Mouse (Mus musculus) lung, adult 2 months (tissue): ENCODE results near the gene Klb.

Experiments used
- CTCF ChIP-seq: fragments of 200-500 bp; IDR thresholded peaks from 2 replicates; pipeline ENCODE4 v1.5.1; 2011; ENCODE audit warnings: mild to moderate bottlenecking, low read length, control low read depth; ENCODE audit not compliant: insufficient read depth
- POLR2A ChIP-seq: fragments of 200-500 bp; IDR thresholded peaks from 2 replicates; pipeline ENCODE4 v1.6.1; 2011; ENCODE audit warnings: low read depth, mild to moderate bottlenecking, control low read depth, low read length, borderline replicate concordance; ENCODE audit errors: extremely low read depth

- TF ChIP-seq POLR2A: no peak
- no peak for TF ChIP-seq CTCF
Observed at GRCm38 (mm10) chr5:65335298-65336074, 12.6 kb upstream of the Klb start, which contains the start of gene Rfc1.
